Mouse (Mus musculus): ENCODE results near the gene Lamb1.

Gene Lamb1

GRCm38 (mm10) chr12:31275411-31275810, 10.4 kb downstream of the Lamb1 start:
- in situ Hi-C loops (cut with MboI; ENCODE audit: low pct_unique_long_range_greater_than_20kb in 1 of 2, low sequenced_read_pairs in 2 of 2, unreplicated experiment in 1 of 2): no loop called here

GRCm38 (mm10) chr12:31278270-31278669, 13.2 kb downstream of the Lamb1 start:
- in situ Hi-C loops (cut with MboI; ENCODE audit: low pct_unique_long_range_greater_than_20kb in 1 of 2, low sequenced_read_pairs in 2 of 2, unreplicated experiment in 1 of 2): no loop called here

GRCm38 (mm10) chr12:31280318-31280717, 15.3 kb downstream of the Lamb1 start:
- in situ Hi-C loops (cut with MboI; ENCODE audit: low pct_unique_long_range_greater_than_20kb in 1 of 2, low sequenced_read_pairs in 2 of 2, unreplicated experiment in 1 of 2): no loop called here

GRCm38 (mm10) chr12:31281100-31281591, 16.1 kb downstream of the Lamb1 start:
- in situ Hi-C loops (cut with MboI; ENCODE audit: low pct_unique_long_range_greater_than_20kb in 1 of 2, low sequenced_read_pairs in 2 of 2, unreplicated experiment in 1 of 2): no loop called here

- in situ Hi-C loops (cut with MboI; ENCODE audit: low pct_unique_long_range_greater_than_20kb in 1 of 2, low sequenced_read_pairs in 2 of 2, unreplicated experiment in 1 of 2): no loop called here
These were observed 17.2 kb downstream of the Lamb1 start for GRCm38 (mm10) chr12:31282241-31282640.

- in situ Hi-C loops (cut with MboI; ENCODE audit: low pct_unique_long_range_greater_than_20kb in 1 of 2, low sequenced_read_pairs in 2 of 2, unreplicated experiment in 1 of 2): no loop called here
These were observed 18.1 kb downstream of the Lamb1 start for GRCm38 (mm10) chr12:31283131-31283530.

- in situ Hi-C loops (cut with MboI; ENCODE audit: low pct_unique_long_range_greater_than_20kb in 1 of 2, low sequenced_read_pairs in 2 of 2, unreplicated experiment in 1 of 2): no loop called here
These were observed 18.6 kb downstream of the Lamb1 start for GRCm38 (mm10) chr12:31283617-31284136.

- in situ Hi-C loops (cut with MboI; ENCODE audit: low pct_unique_long_range_greater_than_20kb in 1 of 2, low sequenced_read_pairs in 2 of 2, unreplicated experiment in 1 of 2): no loop called here
These were observed 24.0 kb downstream of the Lamb1 start for GRCm38 (mm10) chr12:31289046-31289445.

- in situ Hi-C loops (cut with MboI; ENCODE audit: low pct_unique_long_range_greater_than_20kb in 1 of 2, low sequenced_read_pairs in 2 of 2, unreplicated experiment in 1 of 2): no loop called here
These were observed 25.9 kb downstream of the Lamb1 start for GRCm38 (mm10) chr12:31290951-31291350.

- in situ Hi-C loops (cut with MboI; ENCODE audit: low pct_unique_long_range_greater_than_20kb in 1 of 2, low sequenced_read_pairs in 2 of 2, unreplicated experiment in 1 of 2): no loop called here
These were observed 28.5 kb downstream of the Lamb1 start for GRCm38 (mm10) chr12:31293361-31294142.

GRCm38 (mm10) chr12:31294526-31294925, 29.5 kb downstream of the Lamb1 start:
- in situ Hi-C loops (cut with MboI; ENCODE audit: low pct_unique_long_range_greater_than_20kb in 1 of 2, low sequenced_read_pairs in 2 of 2, unreplicated experiment in 1 of 2): no loop called here

GRCm38 (mm10) chr12:31294996-31295395, 30.0 kb downstream of the Lamb1 start:
- in situ Hi-C loops (cut with MboI; ENCODE audit: low pct_unique_long_range_greater_than_20kb in 1 of 2, low sequenced_read_pairs in 2 of 2, unreplicated experiment in 1 of 2): no loop called here

GRCm38 (mm10) chr12:31295505-31295904, 30.5 kb downstream of the Lamb1 start:
- in situ Hi-C loops (cut with MboI; ENCODE audit: low pct_unique_long_range_greater_than_20kb in 1 of 2, low sequenced_read_pairs in 2 of 2, unreplicated experiment in 1 of 2): no loop called here

- in situ Hi-C loops (cut with MboI; ENCODE audit: low pct_unique_long_range_greater_than_20kb in 1 of 2, low sequenced_read_pairs in 2 of 2, unreplicated experiment in 1 of 2): no loop called here
These were observed 31.1 kb downstream of the Lamb1 start for GRCm38 (mm10) chr12:31296097-31296496.

GRCm38 (mm10) chr12:31298122-31298521, 33.1 kb downstream of the Lamb1 start:
- in situ Hi-C loops (cut with MboI; ENCODE audit: low pct_unique_long_range_greater_than_20kb in 1 of 2, low sequenced_read_pairs in 2 of 2, unreplicated experiment in 1 of 2): no loop called here

- in situ Hi-C loops (cut with MboI; ENCODE audit: low pct_unique_long_range_greater_than_20kb in 1 of 2, low sequenced_read_pairs in 2 of 2, unreplicated experiment in 1 of 2): no loop called here
These were observed 33.5 kb downstream of the Lamb1 start for GRCm38 (mm10) chr12:31298530-31298929.

- in situ Hi-C loops (cut with MboI; ENCODE audit: low pct_unique_long_range_greater_than_20kb in 1 of 2, low sequenced_read_pairs in 2 of 2, unreplicated experiment in 1 of 2): no loop called here
These were observed 34.1 kb downstream of the Lamb1 start for GRCm38 (mm10) chr12:31299126-31299525.

- in situ Hi-C loops (cut with MboI; ENCODE audit: low pct_unique_long_range_greater_than_20kb in 1 of 2, low sequenced_read_pairs in 2 of 2, unreplicated experiment in 1 of 2): no loop called here
These were observed 34.7 kb downstream of the Lamb1 start for GRCm38 (mm10) chr12:31299676-31300197.

GRCm38 (mm10) chr12:31300276-31300675, 35.2 kb downstream of the Lamb1 start:
- in situ Hi-C loops (cut with MboI; ENCODE audit: low pct_unique_long_range_greater_than_20kb in 1 of 2, low sequenced_read_pairs in 2 of 2, unreplicated experiment in 1 of 2): no loop called here

- in situ Hi-C loops (cut with MboI; ENCODE audit: low pct_unique_long_range_greater_than_20kb in 1 of 2, low sequenced_read_pairs in 2 of 2, unreplicated experiment in 1 of 2): no loop called here
These were observed 37.2 kb downstream of the Lamb1 start for GRCm38 (mm10) chr12:31302266-31302665.

Measured in mouse embryonic stem cell (cell line).